8 mouse cellular contexts compared by ENCODE assay signal in genomic region chr15:101227971-101228370, GRCm38 (mm10). TPM values are rescaled to one million over a fixed set of nuclear protein-coding genes. Genes with fewer than 3 reads are reported as not detected.
DNase-seq lines count a peak whose midpoint lies in the region; ATAC-seq and TF ChIP-seq lines count a peak whose summit lies in the region.

No protein-coding gene starts in this region.

- H3K9me3 ChIP-seq in CH12.LX (replicated peaks; ENCODE audit: low read length), result peaks cover 3% of the 10 kb centered on the region
- H3K9me3 ChIP-seq in kidney, embryonic 16.5 days (ENCODE audit: low read length), result no peaks in the 10 kb centered on the region

- no peak overlapping the region for H3K4me3 ChIP-seq in CH12.LX (replicated peaks in 1 of 3; ENCODE audit: low read depth in 2 of 3, low read length in 2 of 3, poor library complexity in 1 of 3)
- H3K4me3 ChIP-seq in heart, adult 2 months, result peak overlapping the region; percentile 28; the same call in 1 of the 2 replicates
- no peak overlapping the region; the same call in 1 of the 2 replicates for H3K4me3 ChIP-seq in kidney, embryonic 16.5 days (ENCODE audit: low read length)

- no peak for DNase-seq in CH12.LX (ENCODE audit: extremely low read depth)
- DNase-seq in NIH3T3 (ENCODE audit: low read depth), result peak; percentile 68
- DNase-seq in heart, adult 2 months, result peak; percentile 85 to 89
- peak; percentile 80 for DNase-seq in lung, postnatal 14 days
- no peak for DNase-seq in frontal cortex, adult 2 months (ENCODE audit: extremely low spot score in 1 of 2, low spot score in 1 of 2)
- no peak for DNase-seq in cerebellum, postnatal 25 days
- no peak for DNase-seq in left cerebral cortex, adult 8-10 months (ENCODE audit: low spot score in 2 of 2)

- peak; percentile 46; the same call in 1 of the 2 replicates for ATAC-seq in kidney, embryonic 16.5 days (ENCODE audit: low FRiP score, low TSS enrichment)

- H3K27me3 ChIP-seq in CH12.LX (replicated peaks), result peaks cover 35% of the 10 kb centered on the region
- no peaks in the 10 kb centered on the region for H3K27me3 ChIP-seq in heart, adult 2 months (ENCODE audit: control insufficient read depth, insufficient read depth, low read length)
- peaks cover 11% of the 10 kb centered on the region for H3K27me3 ChIP-seq in kidney, embryonic 16.5 days (ENCODE audit: insufficient read depth, low read length)

- no peaks in the 10 kb centered on the region for H3K79me2 ChIP-seq in CH12.LX (replicated peaks; ENCODE audit: control insufficient read depth, extremely low read depth, insufficient read depth, poor library complexity, severe bottlenecking)
- no peaks in the 10 kb centered on the region for H3K79me2 ChIP-seq in heart, adult 2 months (replicated peaks; ENCODE audit: control insufficient read depth, insufficient read depth, low read length)

- H3K4me1 ChIP-seq in CH12.LX (ENCODE audit: control insufficient read depth in 1 of 2, insufficient read depth in 2 of 2), result peaks cover 0 to 53% of the 10 kb centered on the region in 2 experiments; a peak in 2 of 4 replicates
- H3K4me1 ChIP-seq in heart, adult 2 months (ENCODE audit: control insufficient read depth, insufficient read depth, low read length), result peaks cover 14% of the 10 kb centered on the region
- H3K4me1 ChIP-seq in kidney, embryonic 16.5 days (ENCODE audit: insufficient read depth, low read length), result peaks cover 48% of the 10 kb centered on the region

- in situ Hi-C loops in CH12.LX (cut with MboI; ENCODE audit: low pct_ligation_motif_present, low pct_unique_long_range_greater_than_20kb, low sequenced_read_pairs), result no loop called here

- H3K4me2 ChIP-seq in CH12.LX (ENCODE audit: insufficient read depth, low read depth, poor library complexity, severe bottlenecking), result no peak overlapping the region
- H3K4me2 ChIP-seq in kidney, embryonic 16.5 days (replicated peaks; ENCODE audit: low read depth, low read length), result peak overlapping the region; percentile 35

- TF ChIP-seq CTCF in CH12.LX (conservative IDR thresholded peaks at IDR 0.05 in 1 of 2, IDR thresholded peaks at IDR 0.05 in 1 of 2; ENCODE audit: low read depth in 2 of 2, low read length in 2 of 2), result no peak
- no peak for TF ChIP-seq CTCF in heart, adult 2 months (IDR thresholded peaks at IDR 0.05)

- no peak for TF ChIP-seq EP300 in CH12.LX (IDR thresholded peaks at IDR 0.05; ENCODE audit: low read length)
- peak; percentile 94 for TF ChIP-seq EP300 in heart, adult 2 months (IDR thresholded peaks at IDR 0.05; ENCODE audit: insufficient read depth, low read depth, low read length)

- 26% methylated on average over 7 of the region's 7 CpGs for WGBS in heart, adult 2 months
- 18% methylated on average over 6 of the region's 7 CpGs for WGBS in kidney, embryonic 16.5 days

- peaks cover 5 to 35% of the 10 kb centered on the region in 2 experiments for H3K36me3 ChIP-seq in CH12.LX (replicated peaks in 1 of 2; ENCODE audit: control insufficient read depth in 1 of 2, insufficient read depth in 1 of 2, low read length in 1 of 2)
- H3K36me3 ChIP-seq in heart, adult 2 months (ENCODE audit: control insufficient read depth, insufficient read depth, low read length), result peaks cover 7% of the 10 kb centered on the region; the same call in 1 of the 2 replicates
- H3K36me3 ChIP-seq in kidney, embryonic 16.5 days (ENCODE audit: insufficient read depth, low read length), result peaks cover 17% of the 10 kb centered on the region

- intact Hi-C loops in heart, adult 2 months (cut with DNase I), result no loop called here

- no peak for TF ChIP-seq POLR2A in CH12.LX (IDR thresholded peaks at IDR 0.05; ENCODE audit: low read depth, low read length)
- TF ChIP-seq POLR2A in heart, adult 2 months (IDR thresholded peaks at IDR 0.05; ENCODE audit: insufficient read depth, low read depth, low read length), result peak; percentile 76

- dilution Hi-C loops in CH12.LX (cut with MboI; ENCODE audit: extremely low pct_ligation_motif_present, extremely low pct_unique_long_range_greater_than_20kb, low sequenced_read_pairs), result no loop called here

- H3K9ac ChIP-seq in CH12.LX (ENCODE audit: insufficient read depth, low read depth), result no peak overlapping the region
- H3K9ac ChIP-seq in heart, adult 2 months (ENCODE audit: low read depth, low read length), result peak overlapping the region; percentile 55
- H3K9ac ChIP-seq in kidney, embryonic 16.5 days (replicated peaks; ENCODE audit: low read length), result peak overlapping the region; percentile 51

- H3K27ac ChIP-seq in CH12.LX (ENCODE audit: insufficient read depth, low read depth), result no peak overlapping the region
- H3K27ac ChIP-seq in heart, adult 2 months, result peak overlapping the region; percentile 90
- peak overlapping the region; percentile 91 for H3K27ac ChIP-seq in kidney, embryonic 16.5 days (ENCODE audit: low read length)

- TF ChIP-seq RAD21 in CH12.LX (IDR thresholded peaks at IDR 0.05; ENCODE audit: low read depth, low read length), result no peak

TF ChIP-seq in CH12.LX, 34 proteins besides CTCF, POLR2A, EP300 and RAD21:
- no peak for TF ChIP-seq MYC (IDR thresholded peaks at IDR 0.05; ENCODE audit: low read depth, low read length)
- no peak for TF ChIP-seq ZNF384 (IDR thresholded peaks at IDR 0.05; ENCODE audit: low read depth, low read length)
- TF ChIP-seq USF2 (conservative IDR thresholded peaks at IDR 0.05; ENCODE audit: low read depth, low read length), result no peak
- TF ChIP-seq ELF1 (IDR thresholded peaks at IDR 0.05; ENCODE audit: low read depth, low read length), result no peak
- TF ChIP-seq USF1 (IDR thresholded peaks at IDR 0.05; ENCODE audit: low read depth, low read length), result no peak
- TF ChIP-seq TCF12 (IDR thresholded peaks at IDR 0.05; ENCODE audit: low read depth, low read length), result peak; percentile 43; the same call in 1 of the 2 replicates
- no peak for TF ChIP-seq JUND (conservative IDR thresholded peaks at IDR 0.05; ENCODE audit: low read depth, low read length)
- TF ChIP-seq NRF1 (IDR thresholded peaks at IDR 0.05; ENCODE audit: low read depth, low read length), result no peak
- no peak for TF ChIP-seq E2F4 (IDR thresholded peaks at IDR 0.05; ENCODE audit: insufficient replicate concordance, low read depth, low read length)
- no peak for TF ChIP-seq TBP (conservative IDR thresholded peaks at IDR 0.05; ENCODE audit: low read depth, low read length)
- no peak for TF ChIP-seq PAX5 (IDR thresholded peaks at IDR 0.05; ENCODE audit: low read length)
- TF ChIP-seq POLR2AphosphoS2 (IDR thresholded peaks at IDR 0.05; ENCODE audit: low read depth, low read length), result no peak
- 0 out of 2 replicates have a peak, but pooled peaks have one; percentile 33 for TF ChIP-seq ETS1 (conservative IDR thresholded peaks at IDR 0.05; ENCODE audit: low read depth, low read length)
- TF ChIP-seq MXI1 (IDR thresholded peaks at IDR 0.05; ENCODE audit: low read depth, low read length), result no peak
- 0 out of 2 replicates have a peak, but pooled peaks have one; percentile 17 for TF ChIP-seq BHLHE40 (IDR thresholded peaks at IDR 0.05; ENCODE audit: low read depth, low read length)
- no peak for TF ChIP-seq MAX (IDR thresholded peaks at IDR 0.05; ENCODE audit: low read length)
- no peak for TF ChIP-seq MAFK (IDR thresholded peaks at IDR 0.05; ENCODE audit: insufficient replicate concordance, low read length)
- no peak for TF ChIP-seq CHD1 (IDR thresholded peaks at IDR 0.05; ENCODE audit: low read depth, low read length)
- TF ChIP-seq SMC3 (IDR thresholded peaks at IDR 0.05; ENCODE audit: low read depth, low read length), result no peak
- no peak for TF ChIP-seq MAZ (IDR thresholded peaks at IDR 0.05; ENCODE audit: low read depth, low read length)
- TF ChIP-seq HCFC1 (IDR thresholded peaks at IDR 0.05; ENCODE audit: low read depth, low read length), result no peak
- no peak for TF ChIP-seq ZMIZ1 (IDR thresholded peaks at IDR 0.05; ENCODE audit: low read depth, low read length)

RNA-seq across cellular contexts. Expression of gene Grasp, which starts 4.0 kb away (rescaled TPM):
- total RNA-seq in CH12.LX (2012; rRNA removed) (2.9 and 6.7 TPM in 2 replicates), CH12.LX (2014; rRNA removed) (1.4 and 2.3 TPM in 2 replicates)
- 2.4 TPM in 2 replicates for polyA plus RNA-seq in CH12.LX (2012; ENCODE audit: insufficient read length, low read depth)
- total RNA-seq in heart, adult 2 months (2021), result 10 to 100 TPM; 10.9 to 11.5 TPM
- 7.4 and 7.6 TPM in 2 replicates for polyA plus RNA-seq in heart, adult 2 months (2012; rRNA removed)
- 3.2 and 3.4 TPM in 2 replicates for polyA plus RNA-seq in kidney, embryonic 16.5 days (2015; fragmentation: Nextera tagmentation; extraction: Ambion mirVana)
- polyA plus RNA-seq in frontal cortex, adult 2 months (2012; rRNA removed), result 43.9 and 53.5 TPM in 2 replicates
- 10 to 100 TPM; 56.3 to 63.9 (median 62.1) TPM for total RNA-seq in left cerebral cortex, adult 8-10 months (2022)

RNA-seq across cellular contexts. Expression of gene Nr4a1, which starts 26.1 kb away (rescaled TPM):
- total RNA-seq in CH12.LX (2012; rRNA removed), result 0.42 and 0.89 TPM in 2 replicates
- total RNA-seq in CH12.LX (2014; rRNA removed), result 0.57 and 0.60 TPM in 2 replicates
- polyA plus RNA-seq in CH12.LX (2012; ENCODE audit: insufficient read length, low read depth), result 1.1 and 1.6 TPM in 2 replicates
- 10 to 100 TPM; 12.1 to 45.3 TPM for total RNA-seq in heart, adult 2 months (2021)
- polyA plus RNA-seq in heart, adult 2 months (2012; rRNA removed), result 17.0 and 23.8 TPM in 2 replicates
- polyA plus RNA-seq in kidney, embryonic 16.5 days (2015; fragmentation: Nextera tagmentation; extraction: Ambion mirVana), result 10.8 and 11.9 TPM in 2 replicates
- polyA plus RNA-seq in frontal cortex, adult 2 months (2012; rRNA removed), result 80.9 and 169 TPM in 2 replicates
- 100 to 1,000 TPM in 1 of 4 experiments, 10 to 100 TPM in 3; 36.3 to 102 (median 74.5) TPM for total RNA-seq in left cerebral cortex, adult 8-10 months (2022)

RNA-seq across cellular contexts. Expression of gene Acvr1b, which starts 54.1 kb away (rescaled TPM):
- total RNA-seq in CH12.LX (2012; rRNA removed), result 3.3 and 4.8 TPM in 2 replicates
- 2.6 and 2.9 TPM in 2 replicates for total RNA-seq in CH12.LX (2014; rRNA removed)
- 2.7 TPM in 2 replicates for polyA plus RNA-seq in CH12.LX (2012; ENCODE audit: insufficient read length, low read depth)
- 10 to 100 TPM in 1 of 2 experiments, 1 to 10 TPM in 1; 9.9 to 12.3 TPM for total RNA-seq in heart, adult 2 months (2021)
- 15.3 and 19.3 TPM in 2 replicates for polyA plus RNA-seq in heart, adult 2 months (2012; rRNA removed)
- 7.4 and 8.8 TPM in 2 replicates for polyA plus RNA-seq in kidney, embryonic 16.5 days (2015; fragmentation: Nextera tagmentation; extraction: Ambion mirVana)
- polyA plus RNA-seq in frontal cortex, adult 2 months (2012; rRNA removed), result 68.4 and 68.6 TPM in 2 replicates
- total RNA-seq in left cerebral cortex, adult 8-10 months (2022), result 100 to 1,000 TPM; 100 to 118 (median 110) TPM

RNA-seq across cellular contexts. Expression of gene Atg101, which starts 56.1 kb away (rescaled TPM):
- total RNA-seq in CH12.LX (2012; rRNA removed) (56.9 and 58.8 TPM in 2 replicates), CH12.LX (2014; rRNA removed) (61.2 and 61.3 TPM in 2 replicates)
- 49.1 and 55.9 TPM in 2 replicates for polyA plus RNA-seq in CH12.LX (2012; ENCODE audit: insufficient read length, low read depth)
- total RNA-seq in heart, adult 2 months (2021), result 10 to 100 TPM; 21.2 to 22.4 TPM
- polyA plus RNA-seq in heart, adult 2 months (2012; rRNA removed), result 26.4 and 29.3 TPM in 2 replicates
- 78.2 and 87.0 TPM in 2 replicates for polyA plus RNA-seq in kidney, embryonic 16.5 days (2015; fragmentation: Nextera tagmentation; extraction: Ambion mirVana)
- polyA plus RNA-seq in frontal cortex, adult 2 months (2012; rRNA removed), result 50.2 and 58.3 TPM in 2 replicates
- 10 to 100 TPM; 35.9 to 39.3 (median 37.6) TPM for total RNA-seq in left cerebral cortex, adult 8-10 months (2022)

Comparison
In these comparisons a context has a peak if more than half of its experiments do, and no peak if none do; other contexts are left out.
1. DNase-seq: peak in NIH3T3 (single experiment), heart, adult 2 months (2 of 2) and lung, postnatal 14 days (single experiment); none in CH12.LX (single experiment), frontal cortex, adult 2 months (0 of 2), cerebellum, postnatal 25 days (0 of 2) and left cerebral cortex, adult 8-10 months (0 of 2).